Mouse (Mus musculus) forebrain, embryonic 14.5 days (tissue): ENCODE results near the gene Gmds. TPM values are rescaled to one million over a fixed set of nuclear protein-coding genes. Genes with fewer than 3 reads are reported as not detected.

Experiments used
- ATAC-seq: fragments of 200-750 bp; cut with Nextera tagmentation; 2 replicates; pipeline ENCODE4 v1.8.0; 2017; ENCODE audit warnings: mild to moderate bottlenecking, moderate library complexity
- DNase-seq: peaks from one replicate; pipeline ENCODE4 v3.0.0-alpha.2; 2015; ENCODE audit warnings: low spot score
- H3K27ac ChIP-seq: fragments of 300-500 bp; sonication (generic); 2 replicates; pipeline ENCODE4 v1.5.1; 2014; ENCODE audit warnings: low read depth, mild to moderate bottlenecking, control low read depth, low read length, moderate library complexity
- H3K27me3 ChIP-seq: fragments of 300-500 bp; sonication (generic); replicated peaks from 2 replicates; pipeline ENCODE4 v1.6.1; 2014; ENCODE audit warnings: low read length, control low read depth, mixed read lengths; ENCODE audit not compliant: control insufficient read depth, insufficient read depth
- H3K36me3 ChIP-seq: fragments of 300-500 bp; sonication (generic); 2 replicates; pipeline ENCODE4 v1.6.1; 2014; ENCODE audit warnings: low read length, control low read depth; ENCODE audit not compliant: control insufficient read depth, insufficient read depth
- H3K4me1 ChIP-seq: fragments of 300-500 bp; sonication (generic); 2 replicates; pipeline ENCODE4 v1.6.1; 2014; ENCODE audit warnings: antibody characterized with exemption, low read length, control low read depth; ENCODE audit not compliant: control insufficient read depth, insufficient read depth
- H3K4me2 ChIP-seq: fragments of 300-500 bp; sonication (generic); 2 replicates; pipeline ENCODE4 v1.6.1; 2014; ENCODE audit warnings: mild to moderate bottlenecking, control low read depth, low read length
- H3K4me3 ChIP-seq: fragments of 300-500 bp; sonication (generic); 2 replicates; pipeline ENCODE4 v1.5.1; 2014; ENCODE audit warnings: low read depth, low read length, control low read depth
- H3K9ac ChIP-seq: fragments of 300-500 bp; sonication (generic); 2 replicates; pipeline ENCODE4 v1.6.1; 2014; ENCODE audit warnings: mild to moderate bottlenecking, low read length, control low read depth, moderate library complexity
- H3K9me3 ChIP-seq: fragments of 300-500 bp; sonication (generic); replicated peaks from 2 replicates; pipeline ENCODE4 v1.6.1; 2016; ENCODE audit warnings: low read length, control low read depth, mixed read lengths; ENCODE audit not compliant: control insufficient read depth
- WGBS: fragments of 180-500 bp; shearing (Covaris S2); extraction: QIAGEN DNeasy Blood & Tissue Kit; methylation state at CpG from one replicate; pipeline ENCODE4 v1.1.7; 2014; 5-methylcytosine and 5-hydroxymethylcytosine counted together
- polyA plus RNA-seq: library from polyadenylated mRNA; unstranded; fragments of >200 nt; fragmentation: Nextera tagmentation; extraction: Ambion mirVana; gene quantifications from 2 replicates; pipeline ENCODE4 v1.2.1, GENCODE M21; 2014

Gmds gene
- polyA plus RNA-seq, 1 experiment from 2014 or later, result 31.1 TPM

DNA sequence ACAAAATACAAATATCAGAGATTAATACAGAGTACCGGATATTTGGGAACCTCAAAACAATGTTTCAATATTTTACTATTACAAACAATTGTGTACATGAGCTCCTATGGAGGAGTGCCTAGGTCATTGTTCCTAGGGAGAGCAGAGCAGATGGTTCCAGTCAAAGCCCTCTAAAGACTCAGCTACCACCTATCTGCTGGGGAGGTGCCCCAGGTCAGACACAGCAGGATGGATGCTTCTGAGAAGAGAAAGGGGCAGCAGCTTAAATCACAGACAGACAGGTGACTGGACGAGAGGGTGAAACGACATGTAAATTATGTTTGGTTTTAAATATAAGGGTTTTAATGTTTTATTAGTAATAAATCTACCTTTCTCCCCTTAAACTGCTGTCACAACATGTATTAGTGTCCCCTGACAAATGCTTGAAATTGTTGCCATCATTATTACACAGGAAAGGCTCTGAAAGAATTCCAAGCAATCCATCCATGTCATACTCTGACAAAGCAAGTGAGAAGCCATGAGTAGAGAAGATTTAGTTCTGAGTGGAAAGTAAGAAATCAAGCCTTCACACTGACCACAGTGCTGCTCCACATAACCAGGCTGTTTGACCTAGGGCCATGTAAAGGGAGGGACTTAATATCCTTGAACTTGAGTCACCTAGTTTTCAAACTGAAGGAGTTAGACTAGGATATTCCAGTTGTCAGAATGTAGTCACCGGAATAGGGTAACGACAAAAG lies 131.2 kb downstream of the Gmds start:
- Histone ChIP-seq H3K9me3 (no peaks in the 10 kb centered on the region), H3K4me2 (no peak overlapping the region), H3K4me3 (no peak overlapping the region), H3K4me1 (no peaks in the 10 kb centered on the region), H3K9ac (no peak overlapping the region), H3K27me3 (no peaks in the 10 kb centered on the region), H3K36me3 (no peaks in the 10 kb centered on the region), H3K27ac (no peak overlapping the region)
- DNase-seq (no peak), ATAC-seq (no peak)
- WGBS, result 83% methylated on average over 5 of the region's 5 CpGs

DNA sequence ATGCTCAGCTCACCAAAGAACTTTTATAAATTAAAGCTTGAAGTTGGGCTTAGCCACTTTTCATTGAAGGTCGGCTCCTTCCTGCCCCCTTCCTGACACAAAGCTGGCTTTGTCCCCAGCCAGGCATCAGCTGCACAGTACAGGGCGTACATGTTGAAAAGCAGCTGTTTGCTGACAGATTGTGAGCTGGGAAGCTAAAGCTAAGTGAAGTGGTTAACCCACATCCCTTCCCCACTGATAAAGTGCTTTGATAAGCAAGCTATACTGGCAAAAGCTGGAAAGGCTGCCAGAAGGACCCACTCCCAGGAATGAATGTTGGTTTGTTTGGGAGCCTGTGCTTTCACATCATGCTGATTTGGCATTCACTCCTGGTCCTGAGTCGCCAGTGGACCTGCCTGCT lies 158.6 kb downstream of the Gmds start:
- Histone ChIP-seq H3K4me3 (no peak overlapping the region), H3K4me1 (no peaks in the 10 kb centered on the region; the same call in 1 of the 2 replicates), H3K9ac (no peak overlapping the region), H3K36me3 (no peaks in the 10 kb centered on the region), H3K9me3 (no peaks in the 10 kb centered on the region), H3K27me3 (no peaks in the 10 kb centered on the region), H3K27ac (no peak overlapping the region), H3K4me2 (no peak overlapping the region)
- 7% methylated on average over 3 of the region's 3 CpGs for WGBS
- ATAC-seq, result peak; percentile 91
- peak; percentile 64 for DNase-seq

DNA sequence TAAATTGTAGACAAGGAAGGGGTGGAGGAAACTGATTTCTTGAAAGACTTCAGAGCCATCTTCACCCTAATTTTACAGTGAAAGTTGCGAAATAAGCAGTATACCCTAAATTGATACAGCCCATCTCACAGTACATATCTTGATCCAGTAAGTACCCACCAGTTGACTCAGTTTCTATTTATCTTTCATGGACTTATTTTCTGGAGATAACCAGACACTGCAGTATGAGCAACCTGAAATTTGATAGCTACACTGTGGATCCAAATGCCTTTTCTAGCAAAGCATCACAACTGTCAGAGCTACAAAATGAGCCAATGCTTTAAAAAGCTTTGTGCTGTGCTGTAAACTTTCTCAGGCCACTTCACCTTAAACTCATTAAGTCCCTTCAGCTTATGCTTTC lies 159.9 kb downstream of the Gmds start:
- H3K27ac ChIP-seq, result no peak overlapping the region
- DNase-seq (no peak), ATAC-seq (no peak)
- WGBS, result 100% methylated on average over 1 of the region's 1 CpGs
- no peak overlapping the region for H3K9ac ChIP-seq
- no peaks in the 10 kb centered on the region for H3K9me3 ChIP-seq
- no peaks in the 10 kb centered on the region; the same call in 1 of the 2 replicates for H3K4me1 ChIP-seq
- no peak overlapping the region for H3K4me2 ChIP-seq
- H3K27me3 ChIP-seq, result no peaks in the 10 kb centered on the region
- H3K4me3 ChIP-seq, result no peak overlapping the region
- no peaks in the 10 kb centered on the region for H3K36me3 ChIP-seq

DNA sequence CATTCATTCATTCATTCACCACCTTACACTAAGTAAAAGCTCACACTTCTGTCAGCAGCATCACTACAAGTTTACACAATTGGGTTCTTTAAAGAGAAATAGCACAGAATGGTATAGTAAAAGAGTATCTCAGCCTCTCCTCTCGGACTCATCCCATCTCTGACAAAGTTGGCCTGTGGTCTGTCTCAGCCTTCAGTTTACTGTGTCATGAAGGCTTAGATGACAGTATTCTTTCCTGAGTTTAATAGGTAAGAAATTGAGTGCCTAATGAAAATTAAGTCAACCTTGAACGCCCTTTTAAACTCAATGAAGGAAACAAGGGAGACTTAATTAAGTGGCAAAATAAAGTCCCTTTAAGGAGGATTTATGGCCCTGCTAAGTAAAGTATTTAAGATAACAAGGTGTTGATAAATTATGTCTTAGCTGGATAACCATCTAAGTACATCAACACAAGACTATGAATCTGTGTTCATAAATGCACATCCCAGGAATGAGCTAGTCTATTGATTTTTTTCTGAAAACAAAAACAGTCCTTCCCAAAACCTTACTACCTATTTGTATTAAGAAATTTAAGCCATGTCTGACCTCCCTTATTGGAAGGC lies 160.6 kb downstream of the Gmds start:
- Histone ChIP-seq H3K9me3 (no peaks in the 10 kb centered on the region), H3K9ac (no peak overlapping the region), H3K4me3 (no peak overlapping the region), H3K4me2 (no peak overlapping the region), H3K27ac (no peak overlapping the region), H3K36me3 (no peaks in the 10 kb centered on the region), H3K27me3 (no peaks in the 10 kb centered on the region), H3K4me1 (no peaks in the 10 kb centered on the region; the same call in 1 of the 2 replicates)
- no peak for ATAC-seq
- no peak for DNase-seq
- 52% methylated on average over 2 of the region's 2 CpGs for WGBS

DNA sequence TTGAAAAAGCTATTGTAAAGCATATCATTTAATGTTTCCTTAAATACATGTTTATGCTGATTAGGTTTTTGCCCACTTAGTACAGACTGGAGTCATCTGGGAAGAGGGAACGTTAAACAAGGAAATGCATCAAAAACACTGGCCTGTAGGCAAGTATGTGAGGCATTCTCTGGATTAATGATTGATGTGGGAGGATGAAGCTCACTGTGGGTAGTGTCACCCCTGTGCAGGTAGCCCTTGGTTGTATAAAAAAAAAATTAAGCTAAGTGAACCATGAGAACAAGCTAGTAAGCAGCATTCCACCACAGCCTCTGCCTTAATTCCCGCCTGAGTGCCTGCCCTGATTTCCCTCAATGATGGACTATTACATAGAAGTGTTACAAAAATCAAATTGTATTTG lies 163.5 kb downstream of the Gmds start:
- Histone ChIP-seq H3K4me1 (no peaks in the 10 kb centered on the region; the same call in 1 of the 2 replicates), H3K4me3 (no peak overlapping the region), H3K4me2 (no peak overlapping the region), H3K27me3 (no peaks in the 10 kb centered on the region), H3K9ac (no peak overlapping the region), H3K27ac (no peak overlapping the region), H3K9me3 (no peaks in the 10 kb centered on the region), H3K36me3 (no peaks in the 10 kb centered on the region)
- WGBS, result 86% methylated on average over 2 of the region's 2 CpGs
- ATAC-seq, result no peak
- DNase-seq, result no peak

DNA sequence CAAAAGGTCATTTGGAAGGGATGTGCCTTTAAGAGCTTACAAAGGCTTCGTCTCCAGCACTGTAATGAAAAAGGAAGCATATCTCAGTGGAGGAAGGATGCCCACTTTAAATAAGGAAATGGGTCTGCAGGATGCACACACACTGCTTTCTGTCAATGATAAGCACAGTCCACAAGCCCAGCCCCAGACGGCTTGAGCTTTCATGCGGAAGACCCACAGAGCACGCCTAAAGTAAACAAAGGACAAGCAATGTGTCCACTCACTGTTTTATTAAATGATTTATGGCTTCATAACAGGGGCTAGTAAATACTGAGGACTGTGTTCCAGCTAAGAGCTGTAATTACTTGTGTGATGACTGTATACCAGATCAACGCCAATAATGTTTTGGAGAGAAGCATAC lies 169.4 kb downstream of the Gmds start:
- no peak for DNase-seq
- no peak overlapping the region for H3K4me3 ChIP-seq

DNA sequence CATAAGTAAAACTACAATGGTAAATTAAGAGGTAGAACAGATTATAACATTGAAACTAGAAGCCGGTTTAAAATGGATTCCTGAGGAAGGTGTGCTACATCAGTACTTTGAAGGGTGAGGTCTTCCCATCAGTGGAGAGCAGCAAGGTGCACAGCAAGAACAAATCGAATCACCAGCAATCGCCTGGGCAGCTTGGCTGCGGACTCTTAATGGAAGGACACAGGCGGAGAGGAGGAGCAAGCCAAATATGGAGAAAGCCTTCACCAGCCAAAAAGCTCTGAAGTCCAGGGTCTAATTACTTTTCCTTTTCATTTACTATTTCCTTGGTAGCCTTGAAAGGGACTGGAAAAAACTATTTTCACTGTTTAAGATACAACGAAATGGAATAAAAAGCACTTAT lies 170.7 kb downstream of the Gmds start:
- ATAC-seq, result no peak
- no peaks in the 10 kb centered on the region for H3K27me3 ChIP-seq

More for the DNA sequence above, 169.4 kb downstream of the Gmds start:
- Histone ChIP-seq H3K27ac (no peak overlapping the region), H3K27me3 (no peaks in the 10 kb centered on the region), H3K9me3 (no peaks in the 10 kb centered on the region), H3K9ac (no peak overlapping the region), H3K36me3 (no peaks in the 10 kb centered on the region), H3K4me2 (no peak overlapping the region), H3K4me1 (no peaks in the 10 kb centered on the region)
- 46% methylated on average over 5 of the region's 5 CpGs for WGBS
- no peak for ATAC-seq

DNA sequence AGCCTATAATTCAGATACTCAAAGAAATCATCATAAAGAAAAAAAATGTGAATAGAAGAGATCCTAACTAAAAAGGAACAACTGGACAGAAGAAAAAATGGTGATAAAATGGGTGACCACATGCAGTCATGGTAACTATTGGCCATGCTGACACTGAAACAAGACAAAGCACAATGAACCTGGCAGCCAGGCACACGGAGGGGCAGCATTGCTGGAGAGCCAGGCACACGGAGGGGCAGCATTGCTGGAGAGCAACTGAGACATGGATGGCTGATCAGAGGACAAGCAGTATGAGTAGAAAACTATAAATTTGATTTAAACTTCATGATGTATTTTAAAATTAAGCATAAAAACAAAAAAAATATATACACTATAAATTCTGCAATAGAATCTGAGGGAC lies 173.0 kb downstream of the Gmds start:
- H3K9me3 ChIP-seq, result no peaks in the 10 kb centered on the region
- H3K4me3 ChIP-seq, result no peak overlapping the region
- no peaks in the 10 kb centered on the region for H3K36me3 ChIP-seq
- 48% methylated on average over 2 of the region's 2 CpGs for WGBS
- H3K9ac ChIP-seq, result no peak overlapping the region
- no peak overlapping the region for H3K4me2 ChIP-seq
- no peaks in the 10 kb centered on the region for H3K4me1 ChIP-seq
- no peaks in the 10 kb centered on the region for H3K27me3 ChIP-seq
- DNase-seq, result no peak
- H3K27ac ChIP-seq, result no peak overlapping the region
- ATAC-seq, result no peak

More for the DNA sequence above, 170.7 kb downstream of the Gmds start:
- no peak overlapping the region for H3K4me2 ChIP-seq
- no peak overlapping the region for H3K9ac ChIP-seq
- H3K27ac ChIP-seq, result no peak overlapping the region
- no peak for DNase-seq
- H3K4me3 ChIP-seq, result no peak overlapping the region
- H3K9me3 ChIP-seq, result no peaks in the 10 kb centered on the region
- H3K4me1 ChIP-seq, result no peaks in the 10 kb centered on the region
- H3K36me3 ChIP-seq, result no peaks in the 10 kb centered on the region
- 85% methylated on average over 6 of the region's 6 CpGs for WGBS

DNA sequence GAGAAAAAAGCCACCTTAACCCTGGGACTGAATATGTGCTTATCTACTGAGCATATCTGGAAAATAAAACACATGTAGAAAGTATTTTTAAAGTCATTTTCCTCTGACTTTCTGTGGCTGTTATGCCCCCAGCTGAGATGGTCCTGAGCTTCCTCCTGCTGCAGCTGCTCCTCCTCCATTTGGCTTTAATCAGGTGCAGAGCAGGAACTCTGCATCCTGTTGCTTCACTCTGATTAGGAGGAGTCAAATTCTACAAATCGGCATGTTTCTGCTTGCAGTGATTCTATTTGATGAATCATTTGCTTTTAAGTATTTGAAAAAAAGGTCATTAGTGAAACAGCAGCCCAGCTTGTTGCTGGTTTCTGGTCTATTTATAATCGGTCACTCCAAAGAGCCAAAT lies 177.0 kb downstream of the Gmds start:
- H3K27me3 ChIP-seq, result no peaks in the 10 kb centered on the region
- no peaks in the 10 kb centered on the region for H3K4me1 ChIP-seq
- no peaks in the 10 kb centered on the region for H3K9me3 ChIP-seq
- WGBS, result 53% methylated on average over 2 of the region's 2 CpGs
- DNase-seq (no peak), ATAC-seq (no peak)
- H3K4me2 ChIP-seq, result no peak overlapping the region
- H3K9ac ChIP-seq, result no peak overlapping the region
- no peaks in the 10 kb centered on the region for H3K36me3 ChIP-seq
- no peak overlapping the region for H3K27ac ChIP-seq
- no peak overlapping the region for H3K4me3 ChIP-seq
